Mouse (Mus musculus) MEL (cell line): Measurements from ENCODE around the gene Dennd4c. TPM values are rescaled to one million over a fixed set of nuclear protein-coding genes. Genes with fewer than 3 reads are reported as not detected.
"Not testable (repeated sequence)": the region's sequence is repeated elsewhere in the genome, so short reads cannot be mapped to it uniquely, and the experiment has no call there.

Experiments used
- DNase-seq: peaks from one replicate; pipeline ENCODE4 v3.0.0; 2011; ENCODE audit warnings: low read depth, low spot score
- H3K27ac ChIP-seq: 2 replicates; pipeline ENCODE4 v1.5.1; 2012; ENCODE audit warnings: low read depth, mild to moderate bottlenecking, control low read depth, low read length, moderate library complexity; ENCODE audit not compliant: control insufficient read depth
- H3K27me3 ChIP-seq, 2 experiments: fragments of 150-350 bp in 1 of 2; sonication (generic) in 1 of 2; 2 replicates each; pipeline ENCODE4 v1.6.1; 2012; ENCODE audit warnings: low read length in 2 of 2, mild to moderate bottlenecking in 2 of 2, improper control_type of control experiment in 1 of 2, moderate library complexity in 1 of 2; ENCODE audit not compliant: insufficient read depth in 2 of 2, control insufficient read depth in 1 of 2
- H3K36me3 ChIP-seq, 2 experiments: 2 replicates each; pipeline ENCODE4 v1.6.1; 2012 to 2014; ENCODE audit warnings: low read length in 2 of 2, improper control_type of control experiment in 1 of 2, inconsistent platforms in 1 of 2, mild to moderate bottlenecking in 1 of 2; ENCODE audit not compliant: insufficient read depth in 2 of 2, control insufficient read depth in 1 of 2
- H3K4me1 ChIP-seq, 2 experiments: fragments of 150-350 bp in 1 of 2; sonication (generic) in 1 of 2; 2 replicates each; pipeline ENCODE4 v1.6.1; 2012; ENCODE audit warnings: low read length in 2 of 2, improper control_type of control experiment in 1 of 2, mild to moderate bottlenecking in 1 of 2; ENCODE audit not compliant: insufficient read depth in 2 of 2, control insufficient read depth in 1 of 2
- H3K4me3 ChIP-seq, 2 experiments: fragments of 150-350 bp in 1 of 2; sonication (generic) in 1 of 2; 2 replicates each; pipeline ENCODE4 v1.5.1; 2012; ENCODE audit warnings: low read depth in 2 of 2, low read length in 2 of 2, mild to moderate bottlenecking in 2 of 2, moderate library complexity in 2 of 2, control low read depth in 1 of 2, improper control_type of control experiment in 1 of 2; ENCODE audit not compliant: control insufficient read depth in 1 of 2, insufficient read depth in 1 of 2
- H3K79me2 ChIP-seq: 2 replicates; pipeline ENCODE4 v1.6.1; 2012; ENCODE audit warnings: mild to moderate bottlenecking, low read length, moderate library complexity; ENCODE audit not compliant: control insufficient read depth, poor library complexity, insufficient read depth
- H3K9ac ChIP-seq: 2 replicates; pipeline ENCODE4 v1.6.1; 2012; ENCODE audit warnings: low read depth, mild to moderate bottlenecking, control low read depth, low read length, moderate library complexity; ENCODE audit not compliant: control insufficient read depth, poor library complexity, severe bottlenecking
- H3K9me3 ChIP-seq: fragments of 150-350 bp; sonication (generic); replicated peaks from 2 replicates; pipeline ENCODE4 v1.6.1; 2012; ENCODE audit warnings: mild to moderate bottlenecking, low read length, improper control_type of control experiment, moderate library complexity; ENCODE audit not compliant: insufficient read depth
- BHLHE40 ChIP-seq: IDR thresholded peaks from 2 replicates; pipeline ENCODE4 v1.6.1; 2012; ENCODE audit warnings: low read depth, mild to moderate bottlenecking, inconsistent platforms, low read length, improper control_type of control experiment, borderline replicate concordance
- CHD1 ChIP-seq: IDR thresholded peaks from 2 replicates; pipeline ENCODE4 v1.6.1; 2012; ENCODE audit warnings: low read depth, mild to moderate bottlenecking, inconsistent platforms, low read length, improper control_type of control experiment
- ELF1 ChIP-seq: IDR thresholded peaks from 2 replicates; pipeline ENCODE4 v1.6.1; 2014; ENCODE audit warnings: low read depth, mild to moderate bottlenecking, inconsistent platforms, low read length, improper control_type of control experiment, moderate library complexity
- EP300 ChIP-seq, 2 experiments: IDR thresholded peaks; 2 replicates each; pipeline ENCODE4 v1.6.1; 2011; ENCODE audit warnings: improper control_type of control experiment in 2 of 2, low read length in 2 of 2, low read depth in 1 of 2, mild to moderate bottlenecking in 1 of 2
- HCFC1 ChIP-seq: IDR thresholded peaks from 2 replicates; pipeline ENCODE4 v1.6.1; 2012; ENCODE audit warnings: low read depth, mild to moderate bottlenecking, inconsistent platforms, low read length, improper control_type of control experiment, moderate library complexity
- KAT2A ChIP-seq: conservative IDR thresholded peaks from 2 replicates; pipeline ENCODE4 v1.6.1; 2012; ENCODE audit warnings: low read depth, low read length, improper control_type of control experiment, inconsistent platforms
- MAFK ChIP-seq: IDR thresholded peaks from 2 replicates; pipeline ENCODE4 v1.6.1; 2011; ENCODE audit warnings: low read depth, mild to moderate bottlenecking, low read length, improper control_type of control experiment, borderline replicate concordance
- MAX ChIP-seq: IDR thresholded peaks from 2 replicates; pipeline ENCODE4 v1.6.1; 2011; ENCODE audit warnings: low read length, improper control_type of control experiment
- MAZ ChIP-seq: IDR thresholded peaks from 2 replicates; pipeline ENCODE4 v1.6.1; 2012; ENCODE audit warnings: low read depth, mild to moderate bottlenecking, inconsistent platforms, low read length, improper control_type of control experiment
- MEF2A ChIP-seq: IDR thresholded peaks from 2 replicates; pipeline ENCODE4 v1.6.1; 2014; ENCODE audit warnings: low read depth, mild to moderate bottlenecking, inconsistent platforms, low read length, improper control_type of control experiment; ENCODE audit not compliant: poor library complexity, insufficient replicate concordance, severe bottlenecking; ENCODE audit errors: extremely low read depth
- MXI1 ChIP-seq: IDR thresholded peaks from 2 replicates; pipeline ENCODE4 v1.6.1; 2011; ENCODE audit warnings: mild to moderate bottlenecking, low read depth, low read length, improper control_type of control experiment
- MYB ChIP-seq: IDR thresholded peaks from 2 replicates; pipeline ENCODE4 v1.6.1; 2011; ENCODE audit warnings: mild to moderate bottlenecking, low read depth, low read length, improper control_type of control experiment
- NELFE ChIP-seq: IDR thresholded peaks from 2 replicates; pipeline ENCODE4 v1.6.1; 2011; ENCODE audit warnings: low read depth, low read length, improper control_type of control experiment
- NRF1 ChIP-seq: IDR thresholded peaks from 2 replicates; pipeline ENCODE4 v1.6.1; 2014; ENCODE audit warnings: low read depth, mild to moderate bottlenecking, inconsistent platforms, low read length, improper control_type of control experiment, moderate library complexity; ENCODE audit not compliant: poor library complexity, insufficient read depth, severe bottlenecking
- POLR2A ChIP-seq, 2 experiments: IDR thresholded peaks; 2 replicates each; pipeline ENCODE4 v1.6.1; 2011 to 2012; ENCODE audit warnings: low read length in 2 of 2, mild to moderate bottlenecking in 2 of 2, control low read depth in 1 of 2, improper control_type of control experiment in 1 of 2, low read depth in 1 of 2, moderate library complexity in 1 of 2; ENCODE audit not compliant: control insufficient read depth in 1 of 2, insufficient read depth in 1 of 2, poor library complexity in 1 of 2
- POLR2AphosphoS2 ChIP-seq: IDR thresholded peaks from 2 replicates; pipeline ENCODE4 v1.6.1; 2011; ENCODE audit warnings: low read length, improper control_type of control experiment
- POLR2AphosphoS5 ChIP-seq: IDR thresholded peaks from 2 replicates; pipeline ENCODE4 v1.6.1; 2012; ENCODE audit warnings: low read depth, borderline replicate concordance, mild to moderate bottlenecking, inconsistent platforms, low read length, moderate library complexity, mixed read lengths
- RAD21 ChIP-seq: IDR thresholded peaks from 2 replicates; pipeline ENCODE4 v1.6.1; 2011; ENCODE audit warnings: mild to moderate bottlenecking, low read depth, low read length, improper control_type of control experiment
- RCOR1 ChIP-seq: IDR thresholded peaks from 2 replicates; pipeline ENCODE4 v1.6.1; 2012; ENCODE audit warnings: low read depth, mild to moderate bottlenecking, inconsistent platforms, low read length, improper control_type of control experiment
- SMC3 ChIP-seq: IDR thresholded peaks from 2 replicates; pipeline ENCODE4 v1.6.1; 2011; ENCODE audit warnings: low read depth, low read length, improper control_type of control experiment
- UBTF ChIP-seq: IDR thresholded peaks from 2 replicates; pipeline ENCODE4 v1.6.1; 2012; ENCODE audit warnings: low read depth, mild to moderate bottlenecking, inconsistent platforms, low read length, improper control_type of control experiment, moderate library complexity, borderline replicate concordance; ENCODE audit not compliant: insufficient read depth
- USF1 ChIP-seq: IDR thresholded peaks from 2 replicates; pipeline ENCODE4 v1.6.1; 2014; ENCODE audit warnings: low read depth, mild to moderate bottlenecking, inconsistent platforms, low read length, improper control_type of control experiment, moderate library complexity
- ZC3H11A ChIP-seq: IDR thresholded peaks from 2 replicates; pipeline ENCODE4 v1.6.1; 2012; ENCODE audit warnings: low read depth, mild to moderate bottlenecking, inconsistent platforms, low read length, improper control_type of control experiment
- ZKSCAN1 ChIP-seq: IDR thresholded peaks from 2 replicates; pipeline ENCODE4 v1.6.1; 2012; ENCODE audit warnings: low read depth, mild to moderate bottlenecking, inconsistent platforms, low read length, improper control_type of control experiment, moderate library complexity
- ZNF384 ChIP-seq: IDR thresholded peaks from 2 replicates; pipeline ENCODE4 v1.6.1; 2012; ENCODE audit warnings: low read depth, mild to moderate bottlenecking, inconsistent platforms, low read length, improper control_type of control experiment
- polyA plus RNA-seq, 2 experiments: library from polyadenylated mRNA; stranded (reverse) in 1 of 2; unstranded in 1 of 2; fragments of >175 nt in 1 of 2; fragments of >200 nt in 1 of 2; gene quantifications; 2 replicates each; pipeline versions ENCODE4 v1.2.1 to v1.2.4; 2012; ENCODE audit warnings: low replicate concordance in 2 of 2, low read depth in 1 of 2; ENCODE audit not compliant: insufficient read length in 2 of 2, insufficient read depth in 1 of 2, missing spikeins in 1 of 2
- total RNA-seq: library from RNA; depleted of rRNA; stranded (reverse); fragments of 300-350 nt; gene quantifications from 2 replicates; pipeline ENCODE4 v1.2.3, GENCODE M21; 2012

Gene Dennd4c
- total and polyA plus RNA-seq, 3 experiments, result 11.3 to 24.6 (median 15.5) TPM

DNA sequence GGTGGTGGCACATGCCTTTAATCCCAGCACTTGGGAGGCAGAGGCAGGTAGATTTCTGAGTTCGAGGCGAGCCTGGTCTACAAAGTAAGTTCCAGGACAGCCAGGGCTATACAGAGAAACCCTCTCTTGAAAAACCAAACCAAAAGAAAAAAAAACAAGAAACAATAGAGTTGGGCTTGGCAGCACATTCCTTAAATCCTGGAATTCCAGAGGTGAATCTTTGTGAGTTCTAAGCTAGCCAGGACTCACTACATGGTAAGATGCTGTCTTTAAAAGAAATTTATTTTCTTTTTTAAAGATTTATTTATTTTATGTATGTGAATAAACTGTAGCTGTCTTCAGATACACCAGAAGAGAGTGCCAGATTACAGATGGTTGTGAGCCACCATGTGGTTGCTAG is 92.8 kb downstream of the Dennd4c start:
- not testable (repeated sequence) for H3K4me1 ChIP-seq, DNase-seq, H3K27ac ChIP-seq, H3K27me3 ChIP-seq, H3K9ac ChIP-seq, H3K9me3 ChIP-seq, H3K79me2 ChIP-seq, H3K4me3 ChIP-seq
- H3K36me3 ChIP-seq, result peaks cover 0 to 13% of the 10 kb centered on the region in 2 experiments; a peak in 2 of 4 replicates

DNA sequence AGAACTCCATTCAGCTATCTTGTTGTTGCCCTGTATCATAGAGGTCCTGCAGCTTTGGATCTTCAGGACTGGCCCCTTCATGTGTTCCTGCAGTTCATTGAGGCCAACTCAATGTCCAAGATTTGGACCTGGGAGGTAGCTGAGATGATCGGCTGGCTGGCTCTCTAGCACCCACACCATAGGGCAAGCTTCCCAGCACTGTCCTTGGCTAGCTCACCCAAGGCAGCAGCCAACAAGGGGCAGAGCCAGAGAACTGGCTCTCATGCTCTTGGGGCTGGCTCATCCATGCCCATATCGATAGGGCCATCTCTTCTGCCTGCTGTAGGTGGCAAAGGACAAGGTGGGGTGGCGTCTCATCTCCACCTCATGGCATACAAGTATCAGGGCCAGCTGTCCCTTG is 97.0 kb downstream of the Dennd4c start:
- H3K4me1 ChIP-seq, result no peaks in the 10 kb centered on the region
- no peak overlapping the region for H3K27ac ChIP-seq
- no peak for DNase-seq
- peaks cover 0 to 13% of the 10 kb centered on the region in 2 experiments; a peak in 2 of 4 replicates for H3K36me3 ChIP-seq
- H3K27me3 ChIP-seq, result no peaks in the 10 kb centered on the region
- no peak overlapping the region for H3K9ac ChIP-seq
- no peak overlapping the region for H3K4me3 ChIP-seq
- TF ChIP-seq ZC3H11A (no peak), RAD21 (no peak), CHD1 (no peak), NRF1 (no peak), SMC3 (no peak), MEF2A (no peak), MXI1 (no peak), MAZ (no peak), UBTF (no peak), BHLHE40 (no peak), RCOR1 (no peak)
- TF ChIP-seq, all 39 proteins: peak for 0
- Histone ChIP-seq H3K79me2 (no peaks in the 10 kb centered on the region), H3K9me3 (no peaks in the 10 kb centered on the region)

GRCm38 (mm10) chr4:86847246-86847645 is 98.9 kb downstream of the Dennd4c start:
- H3K27me3 ChIP-seq, result no peaks in the 10 kb centered on the region
- TF ChIP-seq MYB, result no peak
- no peak for TF ChIP-seq POLR2AphosphoS5
- no peak for TF ChIP-seq RCOR1
- TF ChIP-seq EP300 (IDR thresholded peaks at IDR 0.05; ENCODE audit: low read depth in 1 of 2, low read length in 2 of 2), result no peak
- no peak for TF ChIP-seq POLR2A (IDR thresholded peaks at IDR 0.05; ENCODE audit: control insufficient read depth in 1 of 2, insufficient read depth in 1 of 2, low read depth in 1 of 2, low read length in 2 of 2, poor library complexity in 1 of 2)
- TF ChIP-seq MAX, result no peak
- TF ChIP-seq ELF1, result no peak
- TF ChIP-seq ZC3H11A, result no peak
- TF ChIP-seq POLR2AphosphoS2, result no peak
- TF ChIP-seq HCFC1, result no peak
- TF ChIP-seq NRF1, result no peak
- TF ChIP-seq NELFE, result no peak
- TF ChIP-seq ZNF384, result no peak
- no peak for TF ChIP-seq KAT2A
- TF ChIP-seq USF1, result no peak
- TF ChIP-seq ZKSCAN1, result no peak
- TF ChIP-seq MAFK, result no peak
- no peak for TF ChIP-seq SMC3
- no peak for TF ChIP-seq MEF2A
- no peak overlapping the region for H3K9ac ChIP-seq
- H3K4me3 ChIP-seq, result no peak overlapping the region
- H3K9me3 ChIP-seq, result no peaks in the 10 kb centered on the region
- H3K4me1 ChIP-seq, result no peaks in the 10 kb centered on the region
- H3K36me3 ChIP-seq, result peaks cover 0 to 8% of the 10 kb centered on the region in 2 experiments; a peak in 2 of 4 replicates
- H3K79me2 ChIP-seq, result no peaks in the 10 kb centered on the region
- H3K27ac ChIP-seq, result no peak overlapping the region
- no peak for DNase-seq
